ENCODE assay signal across 14 mouse cellular contexts in genomic region chr16:90217356-90217755, GRCm38 (mm10). TPM values are rescaled to one million over a fixed set of nuclear protein-coding genes. Genes with fewer than 3 reads are reported as not detected.
DNase-seq lines count a peak whose midpoint lies in the region; ATAC-seq lines count a peak whose summit lies in the region.
"Had no signal": no experiment of that assay in that cellular context is flagged by ENCODE, and none has a peak within 500 bp of the region (broad histone marks: within the 10 kb centered on the region; RNA-seq: fewer than 3 reads in every experiment).

No protein-coding gene starts in this region.

- H3K4me1 ChIP-seq in kidney, embryonic 14.5 days (ENCODE audit: control insufficient read depth, insufficient read depth, low read length): peaks cover 4% of the 10 kb centered on the region
- peaks cover 79% of the 10 kb centered on the region for H3K4me1 ChIP-seq in liver, embryonic 15.5 days (replicated peaks)

- 63% methylated on average over 3 of the region's 3 CpGs for WGBS in kidney, embryonic 14.5 days
- WGBS in liver, embryonic 15.5 days (ENCODE audit: insufficient replicate concordance): 60% methylated on average over 3 of the region's 3 CpGs

- H3K27ac ChIP-seq in kidney, embryonic 14.5 days (ENCODE audit: low read depth, low read length): no peak overlapping the region
- peak overlapping the region; percentile 56 for H3K27ac ChIP-seq in liver, embryonic 15.5 days (replicated peaks)
- H3K27ac ChIP-seq: limb, embryonic 13.5 days; midbrain, embryonic 12.5 days had no signal

- H3K36me3 ChIP-seq in kidney, embryonic 14.5 days (ENCODE audit: control insufficient read depth, insufficient read depth, low read length): no peaks in the 10 kb centered on the region
- H3K36me3 ChIP-seq in liver, embryonic 15.5 days (replicated peaks): peaks cover 2% of the 10 kb centered on the region; the same call in 1 of the 2 replicates
- H3K36me3 ChIP-seq: limb, embryonic 13.5 days; midbrain, embryonic 12.5 days had no signal

- H3K9ac ChIP-seq in kidney, embryonic 14.5 days (ENCODE audit: low read depth, low read length): no peak overlapping the region
- H3K9ac ChIP-seq in liver, embryonic 15.5 days: no peak overlapping the region
- H3K9ac ChIP-seq: limb, embryonic 13.5 days; midbrain, embryonic 12.5 days had no signal

- DNase-seq in kidney, adult 18-20 months: peak; percentile 58
- peak; percentile 28 for DNase-seq in ZHBTc4 (ENCODE audit: low read depth, low spot score)
- peak; percentile 26 to 54 for DNase-seq in lung, postnatal 4 days
- no peak for DNase-seq in ovary, postnatal 36 days (ENCODE audit: low spot score)
- no peak for DNase-seq in cerebellum, postnatal 14 days
- DNase-seq in B cell, adult 2 months: no peak
- DNase-seq: adrenal gland, adult 8-10 months; heart, adult 18-20 months; layer of hippocampus, adult 9-11 months; spleen, adult 18-20 months had no signal

- H3K9me3 ChIP-seq in kidney, embryonic 14.5 days (ENCODE audit: control insufficient read depth, low read length): no peaks in the 10 kb centered on the region
- H3K9me3 ChIP-seq in liver, embryonic 15.5 days (replicated peaks): no peaks in the 10 kb centered on the region
- H3K9me3 ChIP-seq: limb, embryonic 13.5 days; midbrain, embryonic 12.5 days had no signal

- no peaks in the 10 kb centered on the region for H3K27me3 ChIP-seq in kidney, embryonic 14.5 days (ENCODE audit: control insufficient read depth, insufficient read depth, low read length)
- H3K27me3 ChIP-seq in liver, embryonic 15.5 days: no peaks in the 10 kb centered on the region
- H3K27me3 ChIP-seq: limb, embryonic 13.5 days had no signal

- no peak for ATAC-seq in kidney, embryonic 14.5 days (ENCODE audit: low FRiP score, low TSS enrichment)
- no peak for ATAC-seq in liver, embryonic 15.5 days (ENCODE audit: insufficient read depth)

- no peak overlapping the region for H3K4me2 ChIP-seq in kidney, embryonic 14.5 days (replicated peaks; ENCODE audit: low read depth, low read length)
- no peak overlapping the region for H3K4me2 ChIP-seq in liver, embryonic 15.5 days
- H3K4me2 ChIP-seq: limb, embryonic 13.5 days; midbrain, embryonic 12.5 days had no signal

- no peak overlapping the region for H3K4me3 ChIP-seq in kidney, embryonic 14.5 days (ENCODE audit: low read length)
- no peak overlapping the region for H3K4me3 ChIP-seq in liver, embryonic 15.5 days (replicated peaks)
- H3K4me3 ChIP-seq: limb, embryonic 13.5 days; midbrain, embryonic 12.5 days had no signal

RNA-seq across cellular contexts. Expression of gene Sod1, which starts 3.2 kb away (rescaled TPM):
- polyA plus RNA-seq in kidney, embryonic 14.5 days (2014; fragmentation: Nextera tagmentation; extraction: Ambion mirVana): 1,220 and 1,387 TPM in 2 replicates
- polyA plus RNA-seq in liver, embryonic 15.5 days (2015; fragmentation: Nextera tagmentation; extraction: Ambion mirVana): 982 and 1,104 TPM in 2 replicates

Comparison
In these comparisons a context has a peak if more than half of its experiments do, and no peak if none do; other contexts are left out.
1. DNase-seq: peak in kidney, adult 18-20 months (single experiment), ZHBTc4 (single experiment) and lung, postnatal 4 days (2 of 2); none in ovary, postnatal 36 days (single experiment), cerebellum, postnatal 14 days (0 of 2) and B cell, adult 2 months (0 of 2).